Mouse (Mus musculus) liver, embryonic 15.5 days (tissue): ENCODE measurements around the gene Hoxb4. TPM values are rescaled to one million over a fixed set of nuclear protein-coding genes. Genes with fewer than 3 reads are reported as not detected.

Experiments used
- ATAC-seq: fragments of 200-750 bp; cut with Nextera tagmentation; 2 replicates; pipeline ENCODE4 v1.8.0; 2017; ENCODE audit warnings: moderate number of reproducible peaks, mild to moderate bottlenecking, moderate library complexity; ENCODE audit not compliant: insufficient read depth
- H3K27ac ChIP-seq: fragments of 300-500 bp; sonication (generic); replicated peaks from 2 replicates; pipeline ENCODE4 v1.5.1; 2015; ENCODE audit warnings: mild to moderate bottlenecking, inconsistent platforms
- H3K27me3 ChIP-seq: fragments of 300-500 bp; sonication (generic); 2 replicates; pipeline ENCODE4 v1.6.1; 2015; ENCODE audit warnings: mild to moderate bottlenecking, inconsistent platforms
- H3K36me3 ChIP-seq: fragments of 300-500 bp; sonication (generic); replicated peaks from 2 replicates; pipeline ENCODE4 v1.6.1; 2015; ENCODE audit warnings: moderate library complexity, mild to moderate bottlenecking, inconsistent platforms
- H3K4me1 ChIP-seq: fragments of 300-500 bp; sonication (generic); replicated peaks from 2 replicates; pipeline ENCODE4 v1.6.1; 2015; ENCODE audit warnings: inconsistent platforms
- H3K4me2 ChIP-seq: fragments of 300-500 bp; sonication (generic); 2 replicates; pipeline ENCODE4 v1.6.1; 2015; ENCODE audit warnings: moderate library complexity, mild to moderate bottlenecking, inconsistent platforms
- H3K4me3 ChIP-seq: fragments of 300-500 bp; sonication (generic); replicated peaks from 2 replicates; pipeline ENCODE4 v1.5.1; 2015; ENCODE audit warnings: mild to moderate bottlenecking, inconsistent platforms
- H3K9ac ChIP-seq: fragments of 300-500 bp; sonication (generic); 2 replicates; pipeline ENCODE4 v1.6.1; 2015; ENCODE audit warnings: moderate library complexity, mild to moderate bottlenecking, inconsistent platforms
- H3K9me3 ChIP-seq: fragments of 300-500 bp; sonication (generic); replicated peaks from 2 replicates; pipeline ENCODE4 v1.6.1; 2016; ENCODE audit warnings: inconsistent platforms
- WGBS: fragments of 180-500 bp; shearing (Covaris S2); methylation state at CpG from one replicate; pipeline ENCODE4 v1.1.7; 2015; ENCODE audit warnings: mixed read lengths; ENCODE audit not compliant: insufficient replicate concordance; 5-methylcytosine and 5-hydroxymethylcytosine counted together
- polyA plus RNA-seq: library from polyadenylated mRNA; unstranded; fragments of >200 nt; fragmentation: Nextera tagmentation; extraction: Ambion mirVana; gene quantifications from 2 replicates; pipeline ENCODE4 v1.2.1, GENCODE M21; 2015

The Hoxb4 gene
- polyA plus RNA-seq, 1 experiment from 2014 or later: 0.10 TPM

- H3K27me3 ChIP-seq: peaks cover 100% of the 10 kb centered on the region
- H3K9me3 ChIP-seq: no peaks in the 10 kb centered on the region
- no peak overlapping the region for H3K4me2 ChIP-seq
- no peak overlapping the region for H3K27ac ChIP-seq
- H3K4me3 ChIP-seq: no peak overlapping the region
- no peak overlapping the region for H3K9ac ChIP-seq
- H3K36me3 ChIP-seq: no peaks in the 10 kb centered on the region
- no peak for ATAC-seq
- H3K4me1 ChIP-seq: peaks cover 5% of the 10 kb centered on the region; the same call in 1 of the 2 replicates
- 5% methylated on average over 31 of the region's 31 CpGs for WGBS
These were observed 38.4 kb upstream of the Hoxb4 start for GRCm38 (mm10) chr11:96279421-96280233.

GRCm38 (mm10) chr11:96280399-96281378 is 37.4 kb upstream of the Hoxb4 start:
- ATAC-seq: no peak
- Histone ChIP-seq H3K36me3 (no peaks in the 10 kb centered on the region), H3K4me1 (peaks cover 5% of the 10 kb centered on the region; the same call in 1 of the 2 replicates), H3K9ac (no peak overlapping the region), H3K4me3 (no peak overlapping the region), H3K27me3 (peaks cover 100% of the 10 kb centered on the region), H3K9me3 (no peaks in the 10 kb centered on the region), H3K4me2 (no peak overlapping the region), H3K27ac (no peak overlapping the region)
- 19% methylated on average over 8 of the region's 8 CpGs for WGBS

GRCm38 (mm10) chr11:96281396-96281795 is 36.7 kb upstream of the Hoxb4 start:
- ATAC-seq: no peak
- H3K9ac ChIP-seq: no peak overlapping the region
- no peaks in the 10 kb centered on the region for H3K36me3 ChIP-seq
- no peak overlapping the region for H3K4me2 ChIP-seq
- no peaks in the 10 kb centered on the region for H3K9me3 ChIP-seq
- no peak overlapping the region for H3K27ac ChIP-seq
- H3K4me1 ChIP-seq: peaks cover 7% of the 10 kb centered on the region; the same call in 1 of the 2 replicates
- 4% methylated on average over 18 of the region's 18 CpGs for WGBS
- no peak overlapping the region for H3K4me3 ChIP-seq
- H3K27me3 ChIP-seq: peaks cover 100% of the 10 kb centered on the region

- Histone ChIP-seq H3K36me3 (no peaks in the 10 kb centered on the region), H3K27me3 (peaks cover 100% of the 10 kb centered on the region), H3K4me2 (no peak within 1 kb of the TSS), H3K4me1 (peaks cover 9% of the 10 kb centered on the region; the same call in 1 of the 2 replicates), H3K4me3 (no peak within 1 kb of the TSS), H3K9me3 (no peaks in the 10 kb centered on the region), H3K27ac (no peak within 1 kb of the TSS), H3K9ac (no peak within 1 kb of the TSS)
- 1% methylated on average over 27 of the region's 27 CpGs for WGBS
- ATAC-seq: no peak
These were observed 36.1 kb upstream of the Hoxb4 start, which contains the start of gene Hoxb8 for GRCm38 (mm10) chr11:96281855-96282570. Hoxb8 (plus strand) TSS chr11:96281905.

- no peak overlapping the region for H3K4me3 ChIP-seq
- no peaks in the 10 kb centered on the region for H3K9me3 ChIP-seq
- peaks cover 100% of the 10 kb centered on the region for H3K27me3 ChIP-seq
- H3K4me2 ChIP-seq: no peak overlapping the region
- no peak overlapping the region for H3K27ac ChIP-seq
- 2% methylated on average over 49 of the region's 49 CpGs for WGBS
- no peaks in the 10 kb centered on the region for H3K36me3 ChIP-seq
- ATAC-seq: no peak
- no peak overlapping the region for H3K9ac ChIP-seq
- H3K4me1 ChIP-seq: peaks cover 9% of the 10 kb centered on the region; the same call in 1 of the 2 replicates
These were observed 35.2 kb upstream of the Hoxb4 start for GRCm38 (mm10) chr11:96282795-96283430.

GRCm38 (mm10) chr11:96284041-96284749 is 33.9 kb upstream of the Hoxb4 start:
- no peak overlapping the region for H3K27ac ChIP-seq
- peak overlapping the region; percentile 8; the same call in 1 of the 2 replicates for H3K4me3 ChIP-seq
- H3K4me2 ChIP-seq: peak overlapping the region; percentile 40
- peaks cover 9% of the 10 kb centered on the region; the same call in 1 of the 2 replicates for H3K4me1 ChIP-seq
- no peak for ATAC-seq
- under 1% methylated on average over 49 of the region's 49 CpGs for WGBS
- no peaks in the 10 kb centered on the region for H3K36me3 ChIP-seq
- peaks cover 100% of the 10 kb centered on the region for H3K27me3 ChIP-seq
- no peaks in the 10 kb centered on the region for H3K9me3 ChIP-seq
- no peak overlapping the region for H3K9ac ChIP-seq

GRCm38 (mm10) chr11:96284774-96285734 is 33.0 kb upstream of the Hoxb4 start:
- ATAC-seq: no peak
- WGBS: under 1% methylated on average over 31 of the region's 37 CpGs
- H3K9me3 ChIP-seq: no peaks in the 10 kb centered on the region
- peak overlapping the region; percentile 8; the same call in 1 of the 2 replicates for H3K4me3 ChIP-seq
- H3K9ac ChIP-seq: no peak overlapping the region
- H3K4me2 ChIP-seq: peak overlapping the region; percentile 40
- H3K27me3 ChIP-seq: peaks cover 100% of the 10 kb centered on the region
- H3K4me1 ChIP-seq: peaks cover 9% of the 10 kb centered on the region; the same call in 1 of the 2 replicates
- no peaks in the 10 kb centered on the region for H3K36me3 ChIP-seq
- no peak overlapping the region for H3K27ac ChIP-seq

- Histone ChIP-seq H3K4me1 (peaks cover 9% of the 10 kb centered on the region; the same call in 1 of the 2 replicates), H3K27me3 (peaks cover 100% of the 10 kb centered on the region), H3K4me2 (peak within 1 kb of the TSS; percentile 43), H3K4me3 (peak within 1 kb of the TSS; percentile 17; the same call in 1 of the 2 replicates), H3K36me3 (no peaks in the 10 kb centered on the region), H3K9me3 (no peaks in the 10 kb centered on the region), H3K27ac (no peak within 1 kb of the TSS), H3K9ac (no peak within 1 kb of the TSS)
- under 1% methylated on average over 43 of the region's 43 CpGs for WGBS
- no peak for ATAC-seq
These were observed 32.0 kb upstream of the Hoxb4 start, which contains the start of gene Hoxb7 for GRCm38 (mm10) chr11:96285771-96286738. Hoxb7 (plus strand) TSS chr11:96286623.
